Mouse (Mus musculus): ENCODE measurements around the gene Olfr952. TPM values are rescaled to one million over a fixed set of nuclear protein-coding genes. Genes with fewer than 3 reads are reported as not detected.

Gene Olfr952
- polyA plus RNA-seq (2014; fragmentation: Illumina TruSeq; extraction: RNeasy Lipid Tissue Mini Kit (QIAGEN cat#74804); ENCODE audit: low read depth, low replicate concordance) = not detected

DNA sequence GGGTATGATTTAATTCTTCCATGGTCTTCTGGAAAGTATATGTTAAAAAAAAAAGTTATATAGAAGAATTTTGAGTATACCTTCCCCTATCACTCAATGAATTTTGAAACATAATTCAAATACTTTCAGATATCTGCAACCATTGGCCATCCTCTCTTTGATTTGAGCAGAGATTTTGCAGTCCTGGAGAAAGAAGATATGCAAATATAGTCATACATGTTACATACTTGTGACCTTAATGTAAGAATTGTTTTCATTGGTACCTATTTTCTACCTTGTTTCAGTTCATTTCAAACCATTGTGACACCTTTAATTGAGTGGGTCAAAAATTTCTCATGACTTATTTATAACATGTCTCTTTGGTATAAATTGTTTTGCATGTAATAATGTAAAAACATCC lies at the start of gene Olfr952:
Gene Olfr952, minus strand, starts transcription at position 101 of the 400 bp plus-strand sequence.

DNA sequence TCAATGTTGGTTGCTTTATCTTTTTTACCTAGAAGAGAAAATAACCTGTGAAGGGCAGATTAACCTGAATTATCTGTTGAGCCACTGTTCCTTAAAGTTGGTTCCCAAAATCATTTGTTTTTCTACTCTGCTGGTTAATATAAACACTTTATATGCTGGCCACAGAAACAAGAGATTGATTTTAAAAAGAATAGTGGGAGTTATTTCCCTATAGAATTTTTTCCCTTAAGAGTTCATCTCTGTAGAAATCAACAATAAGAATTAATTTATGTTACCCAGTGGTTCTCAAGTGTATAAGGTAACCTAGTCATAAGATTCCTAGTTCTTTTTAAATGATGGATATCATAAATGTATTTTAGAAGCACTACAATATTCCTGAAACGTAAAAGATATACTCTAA lies 44.9 kb upstream of the Olfr952 start, which contains the start of gene Olfr955:
Gene Olfr955, minus strand, starts transcription at position 101 of the 400 bp plus-strand sequence.

DNA sequence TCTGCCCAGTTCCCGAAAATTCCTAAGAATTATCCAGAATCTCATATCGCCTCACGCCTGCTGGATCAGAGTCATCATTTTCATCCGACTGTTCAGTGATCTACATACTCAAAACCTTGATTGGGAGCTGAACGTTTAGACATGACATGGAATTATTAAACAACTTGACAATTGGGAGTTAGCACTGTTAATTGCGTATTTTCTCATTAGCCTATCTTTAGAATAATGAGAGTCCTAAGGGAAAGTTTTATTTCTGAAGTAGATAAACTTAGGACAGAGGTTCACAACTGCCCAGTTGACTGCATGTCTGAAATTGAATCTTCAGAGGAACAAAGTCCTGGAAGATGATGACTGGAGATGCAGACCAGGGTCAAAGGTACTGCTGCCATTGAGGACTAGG lies 29.5 kb upstream of the Olfr952 start, which contains the start of gene Olfr954:
Gene Olfr954, plus strand, starts transcription at position 301 of the 400 bp plus-strand sequence.

DNA sequence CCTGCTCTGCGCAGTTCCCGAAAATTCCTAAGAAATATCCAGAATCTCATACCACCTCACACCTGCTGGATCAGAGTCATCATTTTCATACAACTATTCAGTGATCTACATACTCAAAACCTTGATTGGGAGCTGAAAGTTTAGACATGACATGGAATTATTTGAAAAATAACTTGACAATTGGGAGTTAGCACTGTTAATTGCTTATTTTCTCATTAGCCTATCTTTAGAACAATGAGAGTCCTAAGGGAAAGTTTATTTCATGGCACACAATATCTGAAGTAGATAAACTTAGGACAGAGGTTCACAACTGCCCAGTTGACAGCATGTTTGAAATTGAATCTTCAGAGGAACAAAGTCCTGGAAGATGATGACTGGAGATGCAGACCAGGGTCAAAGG lies 39.8 kb downstream of the Olfr952 start, which contains the start of gene Olfr951:
Gene Olfr951, plus strand, starts transcription at position 301 of the 400 bp plus-strand sequence.

Other genes with a start within 250 kb of the Olfr952 start
- not detected for gene Olfr944, start 225.2 kb downstream of the Olfr952 start, polyA plus RNA-seq (2014; fragmentation: Illumina TruSeq; extraction: RNeasy Lipid Tissue Mini Kit (QIAGEN cat#74804); ENCODE audit: low read depth, low replicate concordance)
- gene Olfr1537, start 177.2 kb downstream of the Olfr952 start, polyA plus RNA-seq (2014; fragmentation: Illumina TruSeq; extraction: RNeasy Lipid Tissue Mini Kit (QIAGEN cat#74804); ENCODE audit: low read depth, low replicate concordance) = not detected
- not detected for gene Olfr945, start 150.3 kb downstream of the Olfr952 start, polyA plus RNA-seq (2014; fragmentation: Illumina TruSeq; extraction: RNeasy Lipid Tissue Mini Kit (QIAGEN cat#74804); ENCODE audit: low read depth, low replicate concordance)
- not detected for gene Olfr948, start 101.1 kb downstream of the Olfr952 start, polyA plus RNA-seq (2014; fragmentation: Illumina TruSeq; extraction: RNeasy Lipid Tissue Mini Kit (QIAGEN cat#74804); ENCODE audit: low read depth, low replicate concordance)
- gene Olfr951, start 39.7 kb downstream of the Olfr952 start, polyA plus RNA-seq (2014; fragmentation: Illumina TruSeq; extraction: RNeasy Lipid Tissue Mini Kit (QIAGEN cat#74804); ENCODE audit: low read depth, low replicate concordance) = not detected
- not detected for gene Olfr954, start 29.6 kb upstream of the Olfr952 start, polyA plus RNA-seq (2014; fragmentation: Illumina TruSeq; extraction: RNeasy Lipid Tissue Mini Kit (QIAGEN cat#74804); ENCODE audit: low read depth, low replicate concordance)
- not detected for gene Olfr955, start 44.8 kb upstream of the Olfr952 start, polyA plus RNA-seq (2014; fragmentation: Illumina TruSeq; extraction: RNeasy Lipid Tissue Mini Kit (QIAGEN cat#74804); ENCODE audit: low read depth, low replicate concordance)
- gene Olfr44, start 66.8 kb upstream of the Olfr952 start, polyA plus RNA-seq (2014; fragmentation: Illumina TruSeq; extraction: RNeasy Lipid Tissue Mini Kit (QIAGEN cat#74804); ENCODE audit: low read depth, low replicate concordance) = not detected
- gene Olfr957, start 88.7 kb upstream of the Olfr952 start, polyA plus RNA-seq (2014; fragmentation: Illumina TruSeq; extraction: RNeasy Lipid Tissue Mini Kit (QIAGEN cat#74804); ENCODE audit: low read depth, low replicate concordance) = not detected
- not detected for gene Olfr958, start 126.9 kb upstream of the Olfr952 start, polyA plus RNA-seq (2014; fragmentation: Illumina TruSeq; extraction: RNeasy Lipid Tissue Mini Kit (QIAGEN cat#74804); ENCODE audit: low read depth, low replicate concordance)
- gene Olfr959, start 148.4 kb upstream of the Olfr952 start, polyA plus RNA-seq (2014; fragmentation: Illumina TruSeq; extraction: RNeasy Lipid Tissue Mini Kit (QIAGEN cat#74804); ENCODE audit: low read depth, low replicate concordance) = not detected
- gene AW551984, start 177.3 kb upstream of the Olfr952 start, polyA plus RNA-seq (2014; fragmentation: Illumina TruSeq; extraction: RNeasy Lipid Tissue Mini Kit (QIAGEN cat#74804); ENCODE audit: low read depth, low replicate concordance) = 27.7 TPM
- not detected for gene Olfr148, start 183.5 kb upstream of the Olfr952 start, polyA plus RNA-seq (2014; fragmentation: Illumina TruSeq; extraction: RNeasy Lipid Tissue Mini Kit (QIAGEN cat#74804); ENCODE audit: low read depth, low replicate concordance)
- gene Olfr960, start 194.2 kb upstream of the Olfr952 start, polyA plus RNA-seq (2014; fragmentation: Illumina TruSeq; extraction: RNeasy Lipid Tissue Mini Kit (QIAGEN cat#74804); ENCODE audit: low read depth, low replicate concordance) = not detected
- gene Olfr961, start 217.9 kb upstream of the Olfr952 start, polyA plus RNA-seq (2014; fragmentation: Illumina TruSeq; extraction: RNeasy Lipid Tissue Mini Kit (QIAGEN cat#74804); ENCODE audit: low read depth, low replicate concordance) = not detected
- not detected for gene Olfr963, start 240.1 kb upstream of the Olfr952 start, polyA plus RNA-seq (2014; fragmentation: Illumina TruSeq; extraction: RNeasy Lipid Tissue Mini Kit (QIAGEN cat#74804); ENCODE audit: low read depth, low replicate concordance)